Mouse (Mus musculus): ENCODE measurements at regions not wholly inside any gene's neighbourhood (a gene's known extent, or its start where the extent isn't known, plus 50 kb on each side); places are given as distances from the start of the nearest gene placed in this dataset.

DNA sequence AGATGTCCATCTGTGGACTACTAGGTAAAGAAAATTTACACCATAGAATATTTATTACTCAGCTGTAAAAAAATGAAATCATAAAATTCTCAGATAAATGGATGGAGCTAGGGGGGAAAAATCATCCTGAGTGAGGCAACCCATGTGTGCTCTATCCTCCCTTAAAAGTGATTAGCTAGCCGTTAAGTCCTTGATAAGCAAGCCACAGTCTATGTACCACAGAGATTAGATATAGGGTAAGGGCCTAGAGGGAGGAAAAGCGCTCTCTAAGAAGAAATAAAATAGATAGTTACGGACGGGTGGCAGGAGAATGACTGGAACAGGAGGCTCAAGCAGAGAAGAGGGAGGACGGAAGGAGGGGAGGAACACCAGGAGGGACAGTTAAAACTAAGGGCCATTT lies 122.1 kb downstream of the Dhrs2 start:
- H3K4me1 ChIP-seq (replicated peaks; ENCODE audit: control insufficient read depth, insufficient read depth), result no peaks in the 10 kb centered on the region
- WGBS, result 80% methylated on average over 5 of the region's 5 CpGs
- no peak overlapping the region for H3K27ac ChIP-seq (replicated peaks)
- TF ChIP-seq EP300 (optimal IDR thresholded peaks at IDR 0.05), result no peak
- no peak for TF ChIP-seq CTCF (IDR thresholded peaks at IDR 0.05; ENCODE audit: low read depth)
- no peaks in the 10 kb centered on the region for H3K27me3 ChIP-seq (ENCODE audit: control insufficient read depth, insufficient read depth, low read length)
- ATAC-seq (ENCODE audit: low FRiP score, low TSS enrichment) (no peak), DNase-seq (ENCODE audit: low spot score) (no peak)
- H3K9me3 ChIP-seq (ENCODE audit: control insufficient read depth, low read length), result no peaks in the 10 kb centered on the region
- H3K4me2 ChIP-seq (replicated peaks; ENCODE audit: low read depth), result no peak overlapping the region
- no peaks in the 10 kb centered on the region for H3K36me3 ChIP-seq (ENCODE audit: control insufficient read depth, insufficient read depth, low read length)
- no peak overlapping the region for H3K9ac ChIP-seq (ENCODE audit: low read length)
- no peak overlapping the region for H3K4me3 ChIP-seq (ENCODE audit: low read depth, low read length)

DNA sequence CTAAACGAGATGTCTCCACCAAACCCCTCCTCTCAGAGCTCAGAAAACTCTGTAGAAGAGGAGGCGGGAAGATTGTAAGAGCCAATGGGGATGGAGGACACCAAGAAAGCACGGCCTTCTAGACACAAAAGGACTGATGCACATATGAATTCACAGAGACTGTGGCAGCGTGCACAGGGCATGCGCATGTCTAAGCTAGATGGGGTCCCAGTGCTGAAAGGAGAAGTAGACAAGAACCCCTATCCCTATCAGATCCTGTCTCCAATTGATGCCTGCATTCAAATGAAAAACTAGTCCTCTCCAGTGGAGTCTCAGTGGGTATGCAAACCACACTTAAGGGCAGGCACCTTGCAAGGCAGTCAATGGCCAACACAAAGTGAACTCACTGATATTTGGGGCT lies 123.3 kb downstream of the Dhrs2 start:
- ATAC-seq (ENCODE audit: low FRiP score, low TSS enrichment) (no peak), DNase-seq (ENCODE audit: low spot score) (no peak)
- 86% methylated on average over 5 of the region's 5 CpGs for WGBS
- Histone ChIP-seq H3K4me2 (replicated peaks; ENCODE audit: low read depth) (no peak overlapping the region), H3K27me3 (ENCODE audit: control insufficient read depth, insufficient read depth, low read length) (no peaks in the 10 kb centered on the region), H3K4me1 (replicated peaks; ENCODE audit: control insufficient read depth, insufficient read depth) (no peaks in the 10 kb centered on the region), H3K27ac (replicated peaks) (no peak overlapping the region), H3K36me3 (ENCODE audit: control insufficient read depth, insufficient read depth, low read length) (no peaks in the 10 kb centered on the region), H3K9me3 (ENCODE audit: control insufficient read depth, low read length) (no peaks in the 10 kb centered on the region), H3K4me3 (ENCODE audit: low read depth, low read length) (no peak overlapping the region), H3K9ac (ENCODE audit: low read length) (no peak overlapping the region)
- TF ChIP-seq CTCF (IDR thresholded peaks at IDR 0.05; ENCODE audit: low read depth) (no peak), EP300 (optimal IDR thresholded peaks at IDR 0.05) (no peak)

DNA sequence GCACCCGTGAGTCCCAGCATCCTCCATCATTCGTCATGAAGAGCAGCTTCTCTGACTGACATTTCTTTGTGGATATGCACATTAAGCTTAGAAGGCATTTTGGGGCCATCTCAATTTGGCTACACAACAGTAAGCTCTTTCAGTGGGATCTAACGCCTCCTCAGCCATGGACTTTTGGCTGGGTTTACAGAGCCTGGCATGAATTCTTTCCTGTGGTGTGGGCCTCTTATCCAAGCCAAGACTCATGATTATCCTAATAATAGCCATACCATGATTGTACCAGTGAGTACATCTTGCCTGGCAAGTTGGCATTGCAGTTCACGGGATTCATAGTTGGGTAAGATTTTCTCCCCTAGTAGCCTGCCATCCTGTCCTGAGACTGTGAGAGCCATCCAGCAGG lies 126.3 kb downstream of the Dhrs2 start:
- 73% methylated on average over 4 of the region's 4 CpGs for WGBS
- no peak overlapping the region for H3K4me3 ChIP-seq (ENCODE audit: low read depth, low read length)
- TF ChIP-seq EP300 (optimal IDR thresholded peaks at IDR 0.05), result no peak
- TF ChIP-seq CTCF (IDR thresholded peaks at IDR 0.05; ENCODE audit: low read depth), result no peak
- DNase-seq (ENCODE audit: low spot score), result no peak
- H3K36me3 ChIP-seq (ENCODE audit: control insufficient read depth, insufficient read depth, low read length), result no peaks in the 10 kb centered on the region
- H3K27me3 ChIP-seq (ENCODE audit: control insufficient read depth, insufficient read depth, low read length), result no peaks in the 10 kb centered on the region
- no peak overlapping the region for H3K27ac ChIP-seq (replicated peaks)
- no peak overlapping the region for H3K9ac ChIP-seq (ENCODE audit: low read length)
- H3K4me1 ChIP-seq (replicated peaks; ENCODE audit: control insufficient read depth, insufficient read depth), result no peaks in the 10 kb centered on the region
- no peak overlapping the region for H3K4me2 ChIP-seq (replicated peaks; ENCODE audit: low read depth)
- H3K9me3 ChIP-seq (ENCODE audit: control insufficient read depth, low read length), result no peaks in the 10 kb centered on the region
- no peak for ATAC-seq (ENCODE audit: low FRiP score, low TSS enrichment)

DNA sequence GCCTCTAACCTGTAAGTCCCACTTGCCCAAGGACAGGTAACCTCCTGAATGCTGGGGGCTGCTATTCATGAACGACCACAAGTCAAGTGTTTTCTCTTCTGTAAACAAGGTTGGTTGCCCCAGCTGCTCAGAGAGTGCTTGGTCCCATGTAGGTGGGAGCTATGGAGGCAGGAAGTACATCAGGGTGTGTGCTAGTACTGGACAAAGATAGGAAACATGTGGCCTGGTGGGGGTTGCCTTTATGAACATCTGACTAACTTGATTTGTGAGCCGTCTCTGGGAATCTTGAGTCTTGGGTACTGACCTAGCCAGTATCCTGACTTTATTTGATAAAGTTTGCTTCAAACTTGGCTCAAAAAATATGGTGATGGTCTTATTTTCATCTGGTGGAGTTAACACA lies 121.3 kb upstream of the Dhrs4 start:
- 56% methylated on average over 2 of the region's 2 CpGs for WGBS
- no peaks in the 10 kb centered on the region for H3K27me3 ChIP-seq (ENCODE audit: control insufficient read depth, insufficient read depth, low read length)
- no peak overlapping the region for H3K4me3 ChIP-seq (ENCODE audit: low read depth, low read length)
- ATAC-seq (ENCODE audit: low FRiP score, low TSS enrichment), result no peak
- H3K4me2 ChIP-seq (replicated peaks; ENCODE audit: low read depth), result no peak overlapping the region
- no peaks in the 10 kb centered on the region for H3K9me3 ChIP-seq (ENCODE audit: control insufficient read depth, low read length)
- H3K4me1 ChIP-seq (replicated peaks; ENCODE audit: control insufficient read depth, insufficient read depth), result no peaks in the 10 kb centered on the region
- H3K36me3 ChIP-seq (ENCODE audit: control insufficient read depth, insufficient read depth, low read length), result no peaks in the 10 kb centered on the region
- no peak overlapping the region for H3K27ac ChIP-seq (replicated peaks)
- no peak overlapping the region for H3K9ac ChIP-seq (ENCODE audit: low read length)
- no peak for DNase-seq (ENCODE audit: low spot score)
- TF ChIP-seq CTCF (IDR thresholded peaks at IDR 0.05; ENCODE audit: low read depth), result no peak
- TF ChIP-seq EP300 (optimal IDR thresholded peaks at IDR 0.05), result no peak

DNA sequence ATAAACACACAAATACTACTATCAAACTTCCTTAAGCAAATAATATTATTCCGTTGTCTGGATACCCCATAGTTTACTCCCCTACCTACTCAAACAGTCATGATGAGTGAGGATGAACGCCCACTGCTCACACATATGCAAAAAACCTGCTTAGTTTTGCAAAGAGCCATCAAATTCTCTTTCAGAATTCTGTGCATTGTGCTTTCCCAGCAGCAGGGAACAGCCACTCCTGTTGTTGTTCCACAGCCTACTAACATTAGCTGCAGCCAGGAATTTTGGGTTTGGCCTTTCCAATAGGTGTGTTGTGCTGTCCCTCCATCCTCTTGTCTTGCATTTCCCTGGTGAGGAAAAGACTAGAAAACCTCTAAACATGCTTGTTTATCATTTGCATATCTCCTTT lies 120.1 kb upstream of the Dhrs4 start:
- WGBS, result 53% methylated on average over 2 of the region's 2 CpGs
- Histone ChIP-seq H3K27me3 (ENCODE audit: control insufficient read depth, insufficient read depth, low read length) (no peaks in the 10 kb centered on the region), H3K9ac (ENCODE audit: low read length) (no peak overlapping the region), H3K4me1 (replicated peaks; ENCODE audit: control insufficient read depth, insufficient read depth) (no peaks in the 10 kb centered on the region), H3K4me2 (replicated peaks; ENCODE audit: low read depth) (no peak overlapping the region), H3K9me3 (ENCODE audit: control insufficient read depth, low read length) (no peaks in the 10 kb centered on the region), H3K36me3 (ENCODE audit: control insufficient read depth, insufficient read depth, low read length) (no peaks in the 10 kb centered on the region), H3K4me3 (ENCODE audit: low read depth, low read length) (no peak overlapping the region), H3K27ac (replicated peaks) (no peak overlapping the region)
- ATAC-seq (ENCODE audit: low FRiP score, low TSS enrichment) (no peak), DNase-seq (ENCODE audit: low spot score) (no peak)
- no peak for TF ChIP-seq EP300 (optimal IDR thresholded peaks at IDR 0.05)
- no peak for TF ChIP-seq CTCF (IDR thresholded peaks at IDR 0.05; ENCODE audit: low read depth)

DNA sequence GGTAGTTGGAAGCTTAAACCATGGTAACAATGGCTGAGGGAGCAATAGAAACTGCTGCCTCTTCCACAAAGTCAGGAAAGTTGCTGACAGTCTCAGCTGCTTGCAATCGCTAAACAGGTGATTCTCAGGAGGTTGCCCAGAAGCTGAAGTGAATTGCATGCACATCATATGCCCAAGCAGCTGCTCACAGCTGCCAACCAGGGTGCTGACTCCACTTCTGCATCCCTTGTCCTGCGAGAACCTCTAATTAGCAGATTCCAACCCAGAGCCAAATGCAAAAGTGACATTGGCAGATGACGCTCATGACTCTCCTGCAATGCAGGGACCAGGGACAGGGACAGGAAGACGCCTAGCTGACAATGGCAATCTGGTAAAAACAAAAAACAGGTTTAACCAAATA lies 116.2 kb upstream of the Dhrs4 start:
- 67% methylated on average over 4 of the region's 4 CpGs for WGBS
- no peaks in the 10 kb centered on the region for H3K36me3 ChIP-seq (ENCODE audit: control insufficient read depth, insufficient read depth, low read length)
- no peak for TF ChIP-seq EP300 (optimal IDR thresholded peaks at IDR 0.05)
- no peak for TF ChIP-seq CTCF (IDR thresholded peaks at IDR 0.05; ENCODE audit: low read depth)
- ATAC-seq (ENCODE audit: low FRiP score, low TSS enrichment) (no peak), DNase-seq (ENCODE audit: low spot score) (no peak)
- no peaks in the 10 kb centered on the region for H3K9me3 ChIP-seq (ENCODE audit: control insufficient read depth, low read length)
- H3K9ac ChIP-seq (ENCODE audit: low read length), result no peak overlapping the region
- no peak overlapping the region for H3K4me2 ChIP-seq (replicated peaks; ENCODE audit: low read depth)
- no peaks in the 10 kb centered on the region for H3K4me1 ChIP-seq (replicated peaks; ENCODE audit: control insufficient read depth, insufficient read depth)
- H3K27me3 ChIP-seq (ENCODE audit: control insufficient read depth, insufficient read depth, low read length), result no peaks in the 10 kb centered on the region
- H3K27ac ChIP-seq (replicated peaks), result no peak overlapping the region
- H3K4me3 ChIP-seq (ENCODE audit: low read depth, low read length), result no peak overlapping the region
